Mouse (Mus musculus) gastrocnemius, adult 2 months (tissue): ENCODE measurements around the gene Tor3a. TPM values are rescaled to one million over a fixed set of nuclear protein-coding genes. Genes with fewer than 3 reads are reported as not detected.
"Not testable (repeated sequence)": the region's sequence is repeated elsewhere in the genome, so short reads cannot be mapped to it uniquely, and the experiment has no call there.

Source experiments
- DNase-seq: peaks from one replicate; pipeline ENCODE4 v3.0.0; 2022
- H3K27ac ChIP-seq: fragments of 200-600 bp; 2 replicates; pipeline ENCODE4 v1.8.1; 2022; ENCODE audit warnings: mild to moderate bottlenecking
- H3K4me3 ChIP-seq: fragments of 200-600 bp; 2 replicates; pipeline ENCODE4 v1.8.1; 2022; ENCODE audit warnings: mild to moderate bottlenecking, moderate library complexity
- CTCF ChIP-seq: fragments of 200-600 bp; IDR thresholded peaks from 2 replicates; pipeline ENCODE4 v1.8.1; 2022; ENCODE audit warnings: antibody characterized with exemption, mild to moderate bottlenecking, moderate library complexity
- intact Hi-C: fragments of 180-260 bp; cut with DNase I; formaldehyde crosslinking; loops from one replicate; pipeline ENCODE4 v1.15.1; 2025
- total RNA-seq, 2 experiments: library from RNA; stranded (reverse); gene quantifications; 2 replicates each; pipeline ENCODE4 v1.2.3; 2021

Tor3a gene
- total RNA-seq, 2 experiments from 2014 or later, result 4.9 to 5.4 TPM

DNA sequence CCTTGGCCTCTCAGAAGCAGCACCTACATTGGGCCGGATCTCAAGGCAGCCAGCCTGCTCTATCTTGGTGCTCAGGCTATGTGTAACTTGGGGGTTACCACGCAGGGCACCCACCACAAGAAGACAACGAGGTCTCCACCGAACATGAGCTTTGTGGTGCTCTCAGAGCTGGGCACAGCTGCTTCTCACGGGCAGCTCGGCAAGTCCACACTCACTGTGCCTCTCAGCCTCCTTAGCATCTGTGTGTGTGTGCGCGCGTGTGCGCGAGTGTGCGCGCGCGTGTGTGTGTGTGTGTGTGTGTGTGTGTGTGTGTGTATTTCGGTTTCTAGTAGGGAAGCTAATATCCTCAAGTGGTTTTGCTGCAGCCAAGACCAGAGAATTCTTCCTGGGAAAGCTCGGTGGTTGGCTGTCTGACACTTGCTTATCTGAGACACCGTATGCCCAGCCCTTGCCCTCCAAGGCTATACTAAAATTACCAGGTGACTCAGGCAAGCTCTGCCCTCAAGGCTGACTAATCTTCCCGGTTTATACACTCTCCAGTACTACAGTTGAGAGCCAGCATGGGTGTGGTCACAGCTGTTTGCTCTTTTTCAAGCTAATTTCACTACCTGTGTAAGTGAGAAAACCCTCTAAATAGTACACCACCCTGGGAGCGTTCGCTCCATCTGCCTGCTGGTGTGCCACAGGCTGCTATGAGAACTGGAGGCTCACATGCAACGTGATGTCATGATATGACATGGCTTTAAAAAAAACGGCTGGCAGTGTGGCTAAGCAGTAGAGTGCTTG is 6.8 kb downstream of the Tor3a start:
- intact Hi-C loops, result no loop called here
- DNase-seq, result peak; percentile 28
- H3K27ac ChIP-seq, result peak overlapping the region; percentile 73
- H3K4me3 ChIP-seq, result no peak overlapping the region
- TF ChIP-seq CTCF, result no peak

GRCm38 (mm10) chr1:156665777-156666176 is 8.4 kb downstream of the Tor3a start:
- DNase-seq, result no peak
- no peak for TF ChIP-seq CTCF
- H3K4me3 ChIP-seq, result no peak overlapping the region
- intact Hi-C loops, result no loop called here
- H3K27ac ChIP-seq, result no peak overlapping the region

DNA sequence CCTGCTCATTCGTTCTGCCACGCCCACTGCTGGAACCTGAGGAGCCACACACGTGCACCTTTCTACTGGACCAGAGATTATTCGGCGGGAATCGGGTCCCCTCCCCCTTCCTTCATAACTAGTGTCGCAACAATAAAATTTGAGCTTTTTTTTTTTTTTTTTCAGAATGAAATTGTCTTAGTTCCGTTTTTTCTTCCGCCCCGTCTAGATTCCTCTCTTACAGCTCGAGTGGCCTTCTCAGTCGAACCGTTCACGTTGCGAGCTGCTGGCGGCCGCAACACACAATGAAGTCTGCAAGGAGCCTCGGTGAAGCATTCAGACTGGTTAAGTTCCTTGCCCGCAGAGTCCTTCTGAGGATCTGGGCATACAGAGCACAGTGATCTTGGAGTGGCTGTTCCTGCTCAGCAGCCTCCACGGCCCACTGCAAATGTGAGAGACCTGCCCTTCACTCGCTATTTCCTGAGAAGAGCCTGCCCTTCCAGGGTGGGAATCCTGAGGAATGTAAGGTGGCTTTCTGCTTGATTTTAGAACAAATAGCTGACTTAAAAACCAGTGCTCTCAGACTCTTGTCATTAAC is 13.4 kb downstream of the Tor3a start:
- intact Hi-C loops, H3K27ac ChIP-seq, H3K4me3 ChIP-seq, DNase-seq: not testable (repeated sequence)

- DNase-seq, result no peak
- intact Hi-C loops, result no loop called here
- TF ChIP-seq CTCF, result no peak
- H3K27ac ChIP-seq, result no peak overlapping the region
- H3K4me3 ChIP-seq, result no peak overlapping the region
These were observed 14.1 kb downstream of the Tor3a start for GRCm38 (mm10) chr1:156659906-156660659.

- intact Hi-C loops, result no loop called here
- TF ChIP-seq CTCF, result no peak
- DNase-seq, result no peak
- H3K27ac ChIP-seq, result no peak overlapping the region
- no peak overlapping the region for H3K4me3 ChIP-seq
These were observed 15.5 kb downstream of the Tor3a start for GRCm38 (mm10) chr1:156658676-156659075.

DNA sequence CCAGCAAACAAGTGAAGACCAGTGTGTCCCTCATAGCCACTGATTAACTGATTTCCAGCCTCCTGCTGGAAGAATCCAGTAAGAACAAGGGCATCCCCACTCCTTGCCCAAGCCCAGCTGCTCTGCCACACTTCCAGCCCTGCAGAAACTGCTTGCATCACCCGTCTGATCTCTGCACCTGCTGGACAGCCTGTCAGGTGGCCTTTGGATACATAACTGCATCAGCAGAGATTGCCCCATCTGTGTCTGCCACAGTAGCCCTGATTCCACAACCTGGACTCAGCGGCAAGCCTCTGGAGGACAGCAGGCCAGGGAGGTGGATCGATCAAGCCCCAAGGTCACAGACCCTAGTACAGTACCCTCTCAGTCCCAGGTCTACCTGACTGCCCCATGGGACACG is 16.6 kb downstream of the Tor3a start:
- Histone ChIP-seq H3K4me3 (no peak overlapping the region), H3K27ac (no peak overlapping the region)
- no peak for DNase-seq
- intact Hi-C loops, result no loop called here
- no peak for TF ChIP-seq CTCF

DNA sequence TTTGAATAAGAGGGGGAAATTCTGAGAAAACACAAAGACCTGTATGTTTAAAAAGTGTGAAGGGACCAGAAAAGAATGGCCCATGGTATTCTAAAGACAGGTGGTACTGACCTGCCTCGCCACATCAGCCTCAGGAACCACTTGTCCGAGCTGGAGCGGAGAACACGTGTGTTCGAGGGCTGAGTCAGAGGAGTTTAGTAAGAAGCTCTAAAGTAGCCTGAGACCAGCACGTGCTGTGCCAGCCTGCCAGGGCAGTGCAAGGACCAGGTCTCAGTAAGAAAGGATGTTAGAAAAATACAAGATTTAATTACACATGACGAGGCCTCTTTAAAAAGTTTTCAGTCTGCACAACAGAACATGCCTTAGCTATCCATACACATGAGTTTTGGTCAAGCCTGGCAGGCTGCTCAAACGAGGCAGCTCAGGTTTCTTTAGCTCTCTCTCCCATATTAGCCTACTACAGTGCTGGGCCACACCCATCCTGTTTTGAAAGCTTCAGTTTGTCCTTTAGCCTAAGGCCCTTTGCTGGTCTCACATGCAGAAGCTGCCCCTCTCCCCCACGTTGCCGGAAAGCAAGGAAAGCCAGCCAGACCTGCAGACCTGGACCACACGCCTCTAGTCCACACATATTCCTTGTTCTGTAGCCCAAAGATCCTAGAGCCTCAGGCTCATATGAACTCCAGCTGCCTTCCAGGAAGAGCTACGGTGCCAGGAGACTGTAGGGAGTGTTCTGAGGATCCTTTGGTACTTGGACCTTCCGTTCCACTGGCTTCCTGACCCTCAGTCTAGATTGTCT is 19.2 kb downstream of the Tor3a start:
- peak overlapping the region; percentile 64 for H3K27ac ChIP-seq
- no peak for TF ChIP-seq CTCF
- intact Hi-C loops, result no loop called here
- peak; percentile 34 for DNase-seq
- 0 out of 2 replicates have a peak overlapping the region, but pooled peaks have one; percentile 2 for H3K4me3 ChIP-seq

GRCm38 (mm10) chr1:156652189-156652822 is 21.9 kb downstream of the Tor3a start:
- no peak overlapping the region for H3K4me3 ChIP-seq
- DNase-seq, result no peak
- intact Hi-C loops, result no loop called here
- no peak for TF ChIP-seq CTCF
- H3K27ac ChIP-seq, result peak overlapping the region; percentile 16; the same call in 1 of the 2 replicates

- TF ChIP-seq CTCF, result no peak
- intact Hi-C loops, result no loop called here
- DNase-seq, result no peak
- Histone ChIP-seq H3K27ac (no peak overlapping the region), H3K4me3 (no peak overlapping the region)
These were observed 23.5 kb downstream of the Tor3a start for GRCm38 (mm10) chr1:156650631-156651030.

GRCm38 (mm10) chr1:156648705-156649104 is 25.5 kb downstream of the Tor3a start:
- Histone ChIP-seq H3K27ac (no peak overlapping the region), H3K4me3 (no peak overlapping the region)
- TF ChIP-seq CTCF, result no peak
- no peak for DNase-seq
- intact Hi-C loops, result no loop called here

GRCm38 (mm10) chr1:156645971-156646370 is 28.2 kb downstream of the Tor3a start:
- Histone ChIP-seq H3K4me3 (no peak overlapping the region), H3K27ac (no peak overlapping the region)
- no peak for TF ChIP-seq CTCF
- intact Hi-C loops, result no loop called here
- DNase-seq, result no peak

- H3K4me3 ChIP-seq, result no peak overlapping the region
- intact Hi-C loops, result no loop called here
- TF ChIP-seq CTCF, result no peak
- peak; percentile 40 for DNase-seq
- peak overlapping the region; percentile 61 for H3K27ac ChIP-seq
These were observed 29.2 kb downstream of the Tor3a start for GRCm38 (mm10) chr1:156644780-156645523.
